Mouse (Mus musculus) MEL (cell line): ENCODE results near the gene Prkce.

Source experiments
- CTCF ChIP-seq, 3 experiments: IDR thresholded peaks in 2 of 3; conservative IDR thresholded peaks in 1 of 3; 2 replicates each; pipeline ENCODE4 v1.5.1; 2011 to 2012; ENCODE audit warnings: low read length in 3 of 3, low read depth in 2 of 3, mild to moderate bottlenecking in 2 of 3, improper control_type of control experiment in 1 of 3, inconsistent platforms in 1 of 3, mixed read lengths in 1 of 3, moderate library complexity in 1 of 3; ENCODE audit not compliant: control insufficient read depth in 1 of 3, insufficient read depth in 1 of 3, poor library complexity in 1 of 3, severe bottlenecking in 1 of 3
- EP300 ChIP-seq, 2 experiments: IDR thresholded peaks; 2 replicates each; pipeline ENCODE4 v1.6.1; 2011; ENCODE audit warnings: improper control_type of control experiment in 2 of 2, low read length in 2 of 2, low read depth in 1 of 2, mild to moderate bottlenecking in 1 of 2
- GATA1 ChIP-seq: IDR thresholded peaks from 2 replicates; pipeline ENCODE4 v1.6.1; 2011; ENCODE audit warnings: low read depth, low read length, improper control_type of control experiment
- MXI1 ChIP-seq: IDR thresholded peaks from 2 replicates; pipeline ENCODE4 v1.6.1; 2011; ENCODE audit warnings: mild to moderate bottlenecking, low read depth, low read length, improper control_type of control experiment

GRCm38 (mm10) chr17:86209680-86210251 is 42.2 kb downstream of the Prkce start:
- TF ChIP-seq EP300 (IDR thresholded peaks at IDR 0.05; ENCODE audit: low read depth in 1 of 2, low read length in 2 of 2): no peak
- TF ChIP-seq MXI1: no peak
- no peak for TF ChIP-seq GATA1
- no peak for TF ChIP-seq CTCF (IDR thresholded peaks at IDR 0.05 in 2 of 3, conservative IDR thresholded peaks at IDR 0.05 in 1 of 3; ENCODE audit: control insufficient read depth in 1 of 3, insufficient read depth in 1 of 3, low read depth in 2 of 3, low read length in 3 of 3, poor library complexity in 1 of 3, severe bottlenecking in 1 of 3)
